Mouse (Mus musculus): ENCODE data around the gene Idua.

Gene Idua

GRCm38 (mm10) chr5:108719761-108720160 lies 59.6 kb downstream of the Idua start:
- DNase-seq (ENCODE audit: low spot score in 2 of 2), result no peak

- DNase-seq (ENCODE audit: low spot score in 2 of 2), result no peak
Observed at GRCm38 (mm10) chr5:108724006-108724405, 63.9 kb downstream of the Idua start.

GRCm38 (mm10) chr5:108726557-108727248 lies 66.6 kb downstream of the Idua start:
- DNase-seq (ENCODE audit: low spot score in 2 of 2), result peak; percentile 12 to 52

- no peak for DNase-seq (ENCODE audit: low spot score in 2 of 2)
Observed at GRCm38 (mm10) chr5:108727425-108727824, 67.3 kb downstream of the Idua start.

All from thymus, postnatal 10 days (tissue).